24 mouse cellular contexts compared by ENCODE assay signal in the genomic region with DNA sequence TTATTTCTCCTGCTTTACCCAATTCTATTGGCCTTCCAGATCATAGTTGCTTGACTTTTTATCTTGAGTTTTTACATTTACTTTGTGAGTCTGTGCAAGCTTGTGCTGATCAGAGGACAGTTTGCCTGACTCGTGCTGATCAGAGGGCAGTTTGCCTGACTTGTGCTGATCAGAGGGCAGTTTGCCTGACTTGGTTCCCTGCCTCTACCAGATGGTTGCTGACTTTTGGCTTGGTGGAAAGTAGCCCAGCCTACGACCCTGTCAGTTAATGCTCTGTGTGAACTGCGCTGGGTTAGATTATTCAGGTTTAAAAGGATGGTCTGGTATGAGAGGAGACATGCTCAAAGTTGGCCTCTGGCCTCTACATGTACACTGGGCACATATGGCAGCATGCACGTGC. TPM values are rescaled to one million over a fixed set of nuclear protein-coding genes. Genes with fewer than 3 reads are reported as not detected.
DNase-seq lines count a peak whose midpoint lies in the region; ATAC-seq and TF ChIP-seq lines count a peak whose summit lies in the region.
"Had no signal": no experiment of that assay in that cellular context is flagged by ENCODE, and none has a peak within 500 bp of the region (broad histone marks: within the 10 kb centered on the region; RNA-seq: fewer than 3 reads in every experiment).

No protein-coding gene starts in this region.

- H3K27ac ChIP-seq in heart, adult 2 months: no peak overlapping the region
- H3K27ac ChIP-seq in liver, embryonic 12.5 days: no peak overlapping the region
- H3K27ac ChIP-seq in liver, embryonic 11.5 days (ENCODE audit: low read depth, low read length): no peak overlapping the region

- no peaks in the 10 kb centered on the region for H3K36me3 ChIP-seq in heart, adult 2 months (ENCODE audit: control insufficient read depth, insufficient read depth, low read length)
- peaks cover 39% of the 10 kb centered on the region for H3K36me3 ChIP-seq in liver, embryonic 12.5 days
- peaks cover 5% of the 10 kb centered on the region; the same call in 1 of the 2 replicates for H3K36me3 ChIP-seq in liver, embryonic 11.5 days (ENCODE audit: control insufficient read depth, insufficient read depth, low read length)

- peak; percentile 36 to 50 for DNase-seq in cerebellum, postnatal 10 days
- DNase-seq in cerebellum, postnatal 14 days: peak; percentile 28 to 57
- DNase-seq in cerebellum, adult 9-11 months: no peak
- DNase-seq in heart, adult 11 months: peak; percentile 36
- no peak for DNase-seq in heart, adult 2 months
- no peak for DNase-seq in liver, embryonic 11.5 days (ENCODE audit: low spot score)
- DNase-seq: adrenal gland, adult 2 months; adrenal gland, adult 8-10 months; adrenal gland, postnatal 10 days; adrenal gland, postnatal 14 days; adrenal gland, postnatal 25 days; adrenal gland, postnatal 36 days; B cell, adult 2 months; cerebellum, adult 11 months; cerebellum, adult 11-12 months; cerebellum, adult 18-20 months had no signal

- ATAC-seq in cerebellum, adult (ENCODE audit: insufficient number of reproducible peaks, low FRiP score, low TSS enrichment): no peak
- ATAC-seq in liver, embryonic 12.5 days: 0 out of 2 replicates have a peak, but pooled peaks have one; percentile 22
- no peak for ATAC-seq in liver, embryonic 11.5 days (replicated peaks; ENCODE audit: low FRiP score)
- ATAC-seq: activated CD4-positive, CD25-positive, alpha-beta regulatory T cell, adult 4 months; CD4-positive, CD25-positive, alpha-beta regulatory T cell, adult 4 months; Patski had no signal

- no peak for TF ChIP-seq CTCF in heart, adult 2 months (IDR thresholded peaks at IDR 0.05)

- WGBS in heart, adult 2 months: 92% methylated on average over 4 of the region's 4 CpGs
- WGBS in liver, embryonic 12.5 days (ENCODE audit: insufficient replicate concordance): 81% methylated on average over 4 of the region's 4 CpGs
- WGBS in liver, embryonic 11.5 days: 85% methylated on average over 4 of the region's 4 CpGs

- TF ChIP-seq EP300 in heart, adult 2 months (IDR thresholded peaks at IDR 0.05; ENCODE audit: insufficient read depth, low read depth, low read length): no peak

- no peak overlapping the region for H3K4me3 ChIP-seq in heart, adult 2 months
- no peak overlapping the region for H3K4me3 ChIP-seq in liver, embryonic 12.5 days
- no peak overlapping the region for H3K4me3 ChIP-seq in liver, embryonic 11.5 days (ENCODE audit: low read depth, low read length)

- H3K4me1 ChIP-seq in heart, adult 2 months (ENCODE audit: control insufficient read depth, insufficient read depth, low read length): no peaks in the 10 kb centered on the region
- H3K4me1 ChIP-seq in liver, embryonic 12.5 days: no peaks in the 10 kb centered on the region
- no peaks in the 10 kb centered on the region for H3K4me1 ChIP-seq in liver, embryonic 11.5 days (replicated peaks; ENCODE audit: control insufficient read depth, insufficient read depth, low read length)

- intact Hi-C loops in heart, adult 2 months (cut with DNase I): no loop called here

- H3K4me2 ChIP-seq in liver, embryonic 12.5 days: no peak overlapping the region
- no peak overlapping the region for H3K4me2 ChIP-seq in liver, embryonic 11.5 days

- H3K79me2 ChIP-seq in heart, adult 2 months (replicated peaks; ENCODE audit: control insufficient read depth, insufficient read depth, low read length): no peaks in the 10 kb centered on the region

- H3K9ac ChIP-seq in heart, adult 2 months (ENCODE audit: low read depth, low read length): no peak overlapping the region
- H3K9ac ChIP-seq in liver, embryonic 12.5 days: no peak overlapping the region
- H3K9ac ChIP-seq in liver, embryonic 11.5 days (ENCODE audit: low read depth, low read length): no peak overlapping the region

- no peaks in the 10 kb centered on the region for H3K27me3 ChIP-seq in heart, adult 2 months (ENCODE audit: control insufficient read depth, insufficient read depth, low read length)
- H3K27me3 ChIP-seq in liver, embryonic 12.5 days (replicated peaks): no peaks in the 10 kb centered on the region
- H3K27me3 ChIP-seq in liver, embryonic 11.5 days (replicated peaks; ENCODE audit: control insufficient read depth, insufficient read depth, low read length): no peaks in the 10 kb centered on the region
- H3K27me3 ChIP-seq: CH12.LX, Patski had no signal

- H3K9me3 ChIP-seq in liver, embryonic 12.5 days (replicated peaks): no peaks in the 10 kb centered on the region
- no peaks in the 10 kb centered on the region for H3K9me3 ChIP-seq in liver, embryonic 11.5 days (ENCODE audit: control insufficient read depth, low read length)
- H3K9me3 ChIP-seq: G1E had no signal

- no peak for TF ChIP-seq POLR2A in heart, adult 2 months (IDR thresholded peaks at IDR 0.05; ENCODE audit: insufficient read depth, low read depth, low read length)

RNA-seq across cellular contexts. Expression of gene Tyw3, which starts 19.2 kb away (rescaled TPM):
- total RNA-seq in heart, adult 2 months (2021): 1 to 10 TPM; 5.6 to 6.8 TPM
- 6.5 and 8.2 TPM in 2 replicates for polyA plus RNA-seq in heart, adult 2 months (2012; rRNA removed)
- 6.5 and 7.3 TPM in 2 replicates for polyA plus RNA-seq in liver, embryonic 12.5 days (2016; fragmentation: Nextera tagmentation; extraction: Ambion mirVana)
- 8.2 and 10.7 TPM in 2 replicates for polyA plus RNA-seq in liver, embryonic 11.5 days (2014; fragmentation: Nextera tagmentation; extraction: Ambion mirVana)

RNA-seq across cellular contexts. Expression of gene Cryz, which starts 19.6 kb away (rescaled TPM):
- 10 to 100 TPM; 16.8 to 19.5 TPM for total RNA-seq in heart, adult 2 months (2021)
- polyA plus RNA-seq in heart, adult 2 months (2012; rRNA removed): 5.8 and 9.5 TPM in 2 replicates
- polyA plus RNA-seq in liver, embryonic 12.5 days (2016; fragmentation: Nextera tagmentation; extraction: Ambion mirVana): 13.5 and 14.8 TPM in 2 replicates
- 22.0 and 24.7 TPM in 2 replicates for polyA plus RNA-seq in liver, embryonic 11.5 days (2014; fragmentation: Nextera tagmentation; extraction: Ambion mirVana)

RNA-seq across cellular contexts. Expression of gene Erich3, which starts 47.6 kb away (rescaled TPM):
- under 1 TPM; 0.11 to 0.21 TPM for total RNA-seq in heart, adult 2 months (2021)
- 0.20 and 0.35 TPM in 2 replicates for polyA plus RNA-seq in heart, adult 2 months (2012; rRNA removed)
- not detected in 2 replicates for polyA plus RNA-seq in liver, embryonic 12.5 days (2016; fragmentation: Nextera tagmentation; extraction: Ambion mirVana)
- polyA plus RNA-seq in liver, embryonic 11.5 days (2014; fragmentation: Nextera tagmentation; extraction: Ambion mirVana): not detected in 2 replicates
- total RNA-seq: MEL had no signal
- polyA plus RNA-seq: activated CD4-positive, CD25-positive, alpha-beta regulatory T cell, adult 4 months; CD4-positive, CD25-positive, alpha-beta regulatory T cell, adult 4 months; G1E had no signal

Comparison
In these comparisons a context has a peak if more than half of its experiments do, and no peak if none do; other contexts are left out.
1. DNase-seq: peak in cerebellum, postnatal 10 days (2 of 2), cerebellum, postnatal 14 days (2 of 2) and heart, adult 11 months (single experiment); none in cerebellum, adult 9-11 months (single experiment), heart, adult 2 months (0 of 2) and liver, embryonic 11.5 days (single experiment).